Mouse (Mus musculus) bone marrow macrophage, adult 2 months (primary cell): ENCODE results near the gene Alg2.

Source experiments
- CTCF ChIP-seq: IDR thresholded peaks from 2 replicates; pipeline ENCODE4 v1.5.1; 2012; ENCODE audit warnings: low read depth, mild to moderate bottlenecking, low read length, moderate library complexity
- POLR2A ChIP-seq: IDR thresholded peaks from 2 replicates; pipeline ENCODE4 v1.6.1; 2012; ENCODE audit warnings: mild to moderate bottlenecking, low read depth, low read length, borderline replicate concordance

DNA sequence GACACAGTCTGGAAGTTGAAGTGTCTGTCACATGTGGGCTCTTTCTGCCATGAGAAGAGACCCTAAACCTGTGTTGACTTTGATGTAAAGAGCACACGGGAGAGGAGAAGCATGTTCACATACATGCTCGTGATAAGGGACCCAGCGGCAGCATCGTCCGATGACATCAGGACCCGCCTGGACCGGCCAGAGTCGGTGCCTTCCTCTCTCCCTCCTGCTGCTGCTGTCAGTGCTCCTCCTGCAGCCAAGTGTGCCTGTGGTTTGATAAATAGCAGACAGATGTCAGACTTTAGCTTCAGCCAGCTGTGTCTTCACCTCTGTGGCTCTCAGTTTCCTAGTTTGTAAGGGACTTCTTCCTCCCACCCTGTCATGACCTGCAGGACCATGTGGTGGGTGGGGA, 19.3 kb upstream of the Alg2 start:
- TF ChIP-seq CTCF (no peak), POLR2A (no peak)
